Mouse (Mus musculus): ENCODE data around the gene Hs3st4. TPM values are rescaled to one million over a fixed set of nuclear protein-coding genes. Genes with fewer than 3 reads are reported as not detected.

Hs3st4 gene
- total RNA-seq, 1 experiment = 0.40 TPM

DNA sequence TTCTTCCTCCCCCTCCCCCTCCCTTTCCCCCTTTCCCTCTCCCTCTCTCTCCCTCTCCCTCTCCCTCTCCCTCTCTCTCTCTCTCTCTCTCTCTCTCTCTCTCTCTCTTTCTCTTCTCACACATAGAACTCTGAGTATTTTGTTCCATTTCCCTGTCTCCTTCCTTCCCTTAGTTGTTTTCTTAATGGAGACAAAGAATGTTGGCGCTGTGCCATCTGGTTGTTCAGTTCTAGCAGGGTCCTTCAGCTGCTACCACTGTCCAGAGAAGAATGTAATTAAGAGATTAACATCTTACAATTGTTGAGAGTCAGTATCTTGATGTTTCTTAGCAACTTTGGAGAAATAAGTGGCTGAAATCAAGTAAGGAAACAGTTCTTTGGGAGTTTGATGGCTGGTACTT lies 202.0 kb downstream of the Hs3st4 start:
- Histone ChIP-seq H3K36me3 (ENCODE audit: control insufficient read depth, insufficient read depth, low read length, poor library complexity, severe bottlenecking) (no peaks in the 10 kb centered on the region), H3K4me1 (ENCODE audit: control insufficient read depth in 2 of 2, insufficient read depth in 2 of 2, low read length in 2 of 2, poor library complexity in 1 of 2) (no peaks in the 10 kb centered on the region), H3K27ac (ENCODE audit: insufficient read depth, low read depth, low read length, poor library complexity, severe bottlenecking) (no peak overlapping the region), H3K4me3 (ENCODE audit: insufficient read depth in 1 of 2, low read depth in 1 of 2, low read length in 2 of 2, poor library complexity in 1 of 2, severe bottlenecking in 1 of 2) (no peak overlapping the region), H3K9ac (ENCODE audit: insufficient read depth, low read depth, low read length, poor library complexity, severe bottlenecking) (no peak overlapping the region), H3K9me3 (ENCODE audit: control insufficient read depth, insufficient read depth, low read depth, low read length) (no peaks in the 10 kb centered on the region)
- no peak for DNase-seq (ENCODE audit: low read depth, low spot score)
- in situ Hi-C loops (cut with MboI; ENCODE audit: low sequenced_read_pairs in 2 of 2, unreplicated experiment in 2 of 2) = no loop called here
- TF ChIP-seq MAFK (IDR thresholded peaks at IDR 0.05; ENCODE audit: insufficient read depth, low read depth, low read length) = no peak
- no peak for TF ChIP-seq CHD2 (IDR thresholded peaks at IDR 0.05; ENCODE audit: low read depth, low read length)
- TF ChIP-seq ZC3H11A (IDR thresholded peaks at IDR 0.05; ENCODE audit: borderline replicate concordance, low read depth, low read length) = no peak
- no peak for TF ChIP-seq ZNF384 (IDR thresholded peaks at IDR 0.05; ENCODE audit: low read depth, low read length)
- no peak for TF ChIP-seq HCFC1 (IDR thresholded peaks at IDR 0.05; ENCODE audit: borderline replicate concordance, insufficient read depth, low read length)

GRCm38 (mm10) chr7:124198811-124199570 lies 216.3 kb downstream of the Hs3st4 start:
- DNase-seq (ENCODE audit: low read depth, low spot score) = peak; percentile 19
- no peaks in the 10 kb centered on the region for H3K36me3 ChIP-seq (ENCODE audit: control insufficient read depth, insufficient read depth, low read length, poor library complexity, severe bottlenecking)
- H3K27ac ChIP-seq (ENCODE audit: insufficient read depth, low read depth, low read length, poor library complexity, severe bottlenecking) = no peak overlapping the region
- H3K9me3 ChIP-seq (ENCODE audit: control insufficient read depth, insufficient read depth, low read depth, low read length) = no peaks in the 10 kb centered on the region
- TF ChIP-seq HCFC1 (IDR thresholded peaks at IDR 0.05; ENCODE audit: borderline replicate concordance, insufficient read depth, low read length) (no peak), ZC3H11A (IDR thresholded peaks at IDR 0.05; ENCODE audit: borderline replicate concordance, low read depth, low read length) (no peak), ZNF384 (IDR thresholded peaks at IDR 0.05; ENCODE audit: low read depth, low read length) (no peak), CHD2 (IDR thresholded peaks at IDR 0.05; ENCODE audit: low read depth, low read length) (no peak), MAFK (IDR thresholded peaks at IDR 0.05; ENCODE audit: insufficient read depth, low read depth, low read length) (no peak)
- in situ Hi-C loops (cut with MboI; ENCODE audit: low sequenced_read_pairs in 2 of 2, unreplicated experiment in 2 of 2) = no loop called here
- no peak overlapping the region for H3K4me3 ChIP-seq (ENCODE audit: insufficient read depth in 1 of 2, low read depth in 1 of 2, low read length in 2 of 2, poor library complexity in 1 of 2, severe bottlenecking in 1 of 2)
- H3K4me1 ChIP-seq (ENCODE audit: control insufficient read depth in 2 of 2, insufficient read depth in 2 of 2, low read length in 2 of 2, poor library complexity in 1 of 2) = no peaks in the 10 kb centered on the region
- H3K9ac ChIP-seq (ENCODE audit: insufficient read depth, low read depth, low read length, poor library complexity, severe bottlenecking) = no peak overlapping the region

GRCm38 (mm10) chr7:124216921-124217320 lies 234.3 kb downstream of the Hs3st4 start:
- in situ Hi-C loops (cut with MboI; ENCODE audit: low sequenced_read_pairs in 2 of 2, unreplicated experiment in 2 of 2) = no loop called here
- Histone ChIP-seq H3K27ac (ENCODE audit: insufficient read depth, low read depth, low read length, poor library complexity, severe bottlenecking) (no peak overlapping the region), H3K9me3 (ENCODE audit: control insufficient read depth, insufficient read depth, low read depth, low read length) (no peaks in the 10 kb centered on the region), H3K9ac (ENCODE audit: insufficient read depth, low read depth, low read length, poor library complexity, severe bottlenecking) (no peak overlapping the region), H3K4me3 (ENCODE audit: insufficient read depth in 1 of 2, low read depth in 1 of 2, low read length in 2 of 2, poor library complexity in 1 of 2, severe bottlenecking in 1 of 2) (no peak overlapping the region), H3K4me1 (ENCODE audit: control insufficient read depth in 2 of 2, insufficient read depth in 2 of 2, low read length in 2 of 2, poor library complexity in 1 of 2) (no peaks in the 10 kb centered on the region), H3K36me3 (ENCODE audit: control insufficient read depth, insufficient read depth, low read length, poor library complexity, severe bottlenecking) (no peaks in the 10 kb centered on the region)
- DNase-seq (ENCODE audit: low read depth, low spot score) = peak; percentile 1
- TF ChIP-seq ZNF384 (IDR thresholded peaks at IDR 0.05; ENCODE audit: low read depth, low read length) = no peak

DNA sequence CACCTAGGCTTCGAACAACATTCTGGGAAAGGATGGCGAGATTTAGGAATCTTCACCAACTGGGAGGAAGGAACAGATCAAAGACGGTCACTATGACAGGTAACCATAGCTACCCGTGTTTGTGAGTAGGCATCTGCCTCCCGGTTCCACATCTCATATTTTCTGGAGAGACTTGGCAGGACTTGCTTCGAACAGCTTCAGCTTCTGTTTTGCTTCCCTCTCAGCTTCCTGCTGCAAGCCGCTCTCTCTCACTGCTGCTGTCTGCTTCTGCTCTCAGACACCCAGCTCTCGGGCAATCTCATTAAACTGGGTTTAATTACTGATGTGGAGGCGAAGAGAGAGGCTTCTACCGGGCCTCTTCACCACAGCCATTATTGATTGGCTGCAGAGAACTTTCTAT lies 237.9 kb downstream of the Hs3st4 start:
- no peak for TF ChIP-seq ZNF384 (IDR thresholded peaks at IDR 0.05; ENCODE audit: low read depth, low read length)
- TF ChIP-seq CHD2 (IDR thresholded peaks at IDR 0.05; ENCODE audit: low read depth, low read length) = no peak
- TF ChIP-seq MAFK (IDR thresholded peaks at IDR 0.05; ENCODE audit: insufficient read depth, low read depth, low read length) = no peak
- no peak for TF ChIP-seq ZC3H11A (IDR thresholded peaks at IDR 0.05; ENCODE audit: borderline replicate concordance, low read depth, low read length)
- no peak for TF ChIP-seq HCFC1 (IDR thresholded peaks at IDR 0.05; ENCODE audit: borderline replicate concordance, insufficient read depth, low read length)
- Histone ChIP-seq H3K4me3 (ENCODE audit: insufficient read depth in 1 of 2, low read depth in 1 of 2, low read length in 2 of 2, poor library complexity in 1 of 2, severe bottlenecking in 1 of 2) (no peak overlapping the region), H3K36me3 (ENCODE audit: control insufficient read depth, insufficient read depth, low read length, poor library complexity, severe bottlenecking) (no peaks in the 10 kb centered on the region), H3K9me3 (ENCODE audit: control insufficient read depth, insufficient read depth, low read depth, low read length) (no peaks in the 10 kb centered on the region), H3K27ac (ENCODE audit: insufficient read depth, low read depth, low read length, poor library complexity, severe bottlenecking) (no peak overlapping the region), H3K4me1 (ENCODE audit: control insufficient read depth in 2 of 2, insufficient read depth in 2 of 2, low read length in 2 of 2, poor library complexity in 1 of 2) (no peaks in the 10 kb centered on the region), H3K9ac (ENCODE audit: insufficient read depth, low read depth, low read length, poor library complexity, severe bottlenecking) (no peak overlapping the region)
- DNase-seq (ENCODE audit: low read depth, low spot score) = no peak
- in situ Hi-C loops (cut with MboI; ENCODE audit: low sequenced_read_pairs in 2 of 2, unreplicated experiment in 2 of 2) = no loop called here
